Mouse (Mus musculus) cerebellum, adult 11-12 months (tissue): ENCODE results near the gene Map7.

Experiments used
- DNase-seq: peaks from one replicate; pipeline ENCODE4 v3.0.0; 2022

Gene Map7

DNA sequence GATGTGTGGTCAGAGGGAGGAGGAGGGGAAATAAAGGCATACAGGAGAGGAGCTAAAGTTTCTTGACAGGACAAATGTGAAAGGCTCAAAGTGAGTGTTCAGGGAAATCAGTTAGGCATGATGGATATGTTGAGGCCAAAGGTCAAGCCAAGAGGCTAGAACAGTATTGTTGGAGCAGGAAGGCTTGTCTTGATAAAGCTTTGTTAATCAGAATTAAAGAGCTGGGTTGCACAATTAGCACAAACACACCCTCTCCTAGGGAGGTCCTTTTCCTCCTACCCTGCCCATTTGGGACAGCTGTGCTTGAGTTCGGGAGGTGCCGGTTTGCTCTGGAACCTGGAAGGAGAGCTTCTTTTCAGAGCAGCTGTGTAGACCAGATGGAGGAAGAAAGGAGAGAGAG is 5.2 kb downstream of the Map7 start:
- DNase-seq: no peak

DNA sequence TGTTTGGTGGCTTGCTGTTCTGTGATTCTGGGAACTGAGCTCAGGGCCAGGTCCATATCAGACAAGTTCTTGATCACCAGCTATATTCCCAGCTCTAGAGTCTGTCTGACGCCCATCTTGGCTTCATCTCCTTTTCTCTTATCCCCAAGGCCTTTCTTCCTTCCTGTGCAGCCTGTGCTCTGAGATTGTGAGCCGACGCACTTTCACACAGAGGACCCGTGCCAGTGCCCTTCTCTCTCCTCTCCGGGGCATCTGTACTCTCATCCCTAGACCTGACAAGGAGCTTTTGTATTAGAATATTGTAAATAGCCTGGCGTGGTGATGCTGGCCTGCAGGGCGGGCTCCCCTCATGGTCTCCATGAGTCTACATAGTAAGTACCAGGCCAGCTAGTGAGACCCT is 7.1 kb downstream of the Map7 start:
- no peak for DNase-seq

DNA sequence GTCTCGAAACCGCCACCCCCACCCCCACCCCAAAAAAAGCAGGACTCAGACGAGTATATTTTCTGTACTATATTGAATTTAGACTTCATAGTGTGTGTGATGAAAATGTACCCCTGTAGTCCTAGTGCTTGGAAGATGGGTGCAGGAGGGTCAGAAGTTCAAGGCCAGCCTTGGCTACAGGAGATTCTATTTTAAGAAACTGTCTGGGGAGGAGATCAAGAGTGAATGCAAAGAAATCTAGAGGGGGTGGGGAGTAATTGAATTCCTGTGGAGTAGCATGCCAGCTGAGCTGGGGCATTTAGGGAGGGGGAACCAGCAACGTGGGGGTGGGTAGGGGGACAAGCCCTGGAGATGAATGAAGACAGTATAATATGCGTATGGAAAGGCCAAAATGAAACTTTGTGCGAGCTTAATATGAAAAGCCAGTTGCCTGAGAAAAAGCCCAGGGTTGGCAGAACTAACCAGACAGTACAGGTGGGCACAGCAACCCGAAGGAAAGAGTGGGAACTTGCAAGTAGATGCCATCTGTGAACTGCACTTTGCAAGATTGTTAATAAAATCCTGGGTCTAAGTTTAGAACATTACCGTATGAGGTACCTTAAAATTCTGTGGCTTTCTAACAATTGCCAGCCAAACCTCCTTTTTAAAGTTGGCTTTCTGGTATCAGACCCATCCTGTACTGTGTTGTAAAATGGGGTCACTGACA is 8.9 kb downstream of the Map7 start:
- DNase-seq: no peak

DNA sequence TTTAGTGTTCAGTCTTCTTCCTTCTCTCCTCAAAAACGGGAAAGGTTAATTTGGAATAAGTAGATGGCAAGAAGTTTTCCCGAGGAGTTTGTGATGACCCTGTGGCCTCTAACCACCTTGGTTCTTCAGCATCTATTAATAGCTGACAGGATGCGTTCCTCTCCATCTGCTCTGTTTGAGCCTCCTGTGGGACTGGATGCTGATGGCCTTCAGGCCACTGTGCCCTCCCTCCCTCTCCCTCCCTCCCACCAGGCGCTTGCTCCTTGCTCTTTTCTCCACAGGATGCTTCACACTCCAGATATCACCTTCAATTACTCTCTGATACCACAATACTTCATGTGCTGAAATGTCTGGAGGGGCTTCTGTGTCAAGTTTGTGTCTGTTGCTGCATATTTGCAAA is 10.5 kb downstream of the Map7 start:
- no peak for DNase-seq

DNA sequence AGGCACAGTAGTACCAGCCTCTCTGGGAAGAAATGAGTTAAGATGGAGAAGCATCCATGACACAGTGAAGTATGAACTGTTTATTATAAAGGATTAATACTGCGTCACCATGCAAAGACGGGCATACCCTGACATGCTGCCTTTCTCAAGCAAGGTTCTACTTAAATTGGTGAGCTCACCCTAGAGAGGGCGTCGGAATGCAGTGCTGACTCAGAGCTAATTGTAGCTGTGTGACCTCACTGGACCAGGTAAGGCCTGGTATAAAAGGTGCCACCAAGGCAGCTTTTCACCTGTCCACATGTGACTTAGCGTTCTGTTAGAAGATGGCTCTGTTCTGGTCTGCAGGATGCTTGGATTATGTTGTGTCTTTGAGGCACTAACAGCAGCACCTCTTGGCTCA is 11.0 kb downstream of the Map7 start:
- no peak for DNase-seq

DNA sequence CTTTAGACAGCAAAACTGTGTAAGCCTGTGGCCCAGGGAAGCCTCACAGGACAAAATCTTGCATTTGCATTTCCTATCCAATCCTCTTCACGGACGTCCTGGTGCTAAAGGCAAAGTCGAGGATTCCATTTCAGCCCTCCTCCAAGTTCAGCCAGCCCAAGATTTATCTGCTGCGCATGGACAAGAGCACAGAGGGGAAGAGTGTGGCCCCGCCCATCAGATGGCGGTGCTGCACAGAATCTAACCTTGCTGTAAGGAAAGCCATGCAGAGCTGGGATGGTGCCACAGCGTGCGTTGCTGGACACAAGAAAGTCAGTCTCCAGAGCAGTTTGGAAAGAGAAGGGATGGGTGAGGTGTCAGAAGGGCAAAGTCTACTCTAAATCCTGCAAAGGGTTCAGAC is 12.6 kb downstream of the Map7 start:
- DNase-seq: no peak

DNA sequence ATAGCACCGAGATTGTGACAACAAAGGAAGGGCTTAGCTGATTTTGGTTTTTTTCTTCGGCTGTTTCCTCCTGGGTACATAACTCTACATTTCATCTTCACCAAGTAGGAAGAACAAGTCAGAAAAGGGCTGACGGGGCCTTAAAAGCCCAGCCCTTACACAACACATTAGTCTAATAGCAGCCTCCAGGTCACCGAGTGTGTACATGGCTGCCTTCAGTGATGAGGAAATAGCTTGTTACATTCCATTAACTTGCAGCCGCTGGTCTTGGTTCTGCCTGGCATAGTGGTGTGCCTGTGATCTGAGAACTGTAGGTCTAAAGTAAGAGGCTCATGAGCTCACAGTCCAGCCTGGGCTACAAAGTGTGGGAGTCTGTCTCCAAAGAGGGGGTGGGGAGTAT is 16.5 kb downstream of the Map7 start:
- DNase-seq: no peak

DNA sequence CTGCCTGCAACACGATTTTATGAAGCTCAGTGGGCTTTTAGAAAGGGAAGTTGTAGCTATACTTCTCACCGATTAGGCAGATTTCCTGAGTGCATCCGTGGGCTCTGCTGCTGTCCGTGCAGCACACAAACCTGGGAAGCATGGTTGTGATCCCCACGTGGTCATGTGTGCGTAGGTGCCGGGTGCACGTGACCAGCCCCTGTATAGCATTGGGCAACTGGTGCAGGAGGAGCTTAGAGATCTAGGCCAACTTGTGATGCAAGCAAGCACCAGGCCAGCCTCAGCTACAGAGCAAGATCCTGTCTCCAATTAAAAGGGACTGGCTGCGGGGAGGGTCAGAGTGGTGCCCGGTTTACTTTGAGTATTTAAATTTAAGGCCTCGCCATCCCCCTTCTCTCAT is 18.5 kb downstream of the Map7 start:
- DNase-seq: no peak

DNA sequence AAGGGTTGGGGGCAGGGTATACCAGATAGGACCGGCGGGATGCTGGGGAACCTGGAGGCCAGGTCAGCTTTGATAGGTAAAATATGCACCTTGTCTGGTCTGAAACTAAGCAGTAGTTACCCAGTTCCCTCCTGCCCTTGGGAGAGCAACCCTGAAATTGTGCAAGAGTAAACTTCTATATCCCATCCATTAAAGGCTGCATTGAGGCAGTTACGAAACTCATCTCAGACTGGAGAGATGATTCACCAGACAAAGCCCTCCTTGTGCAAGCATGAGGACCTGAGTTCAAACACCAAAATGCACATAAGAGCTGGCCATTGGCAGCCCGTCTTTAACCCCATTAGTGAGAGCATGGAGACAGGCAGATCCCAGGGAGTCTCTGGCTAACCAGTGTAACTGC is 19.2 kb downstream of the Map7 start:
- DNase-seq: no peak

DNA sequence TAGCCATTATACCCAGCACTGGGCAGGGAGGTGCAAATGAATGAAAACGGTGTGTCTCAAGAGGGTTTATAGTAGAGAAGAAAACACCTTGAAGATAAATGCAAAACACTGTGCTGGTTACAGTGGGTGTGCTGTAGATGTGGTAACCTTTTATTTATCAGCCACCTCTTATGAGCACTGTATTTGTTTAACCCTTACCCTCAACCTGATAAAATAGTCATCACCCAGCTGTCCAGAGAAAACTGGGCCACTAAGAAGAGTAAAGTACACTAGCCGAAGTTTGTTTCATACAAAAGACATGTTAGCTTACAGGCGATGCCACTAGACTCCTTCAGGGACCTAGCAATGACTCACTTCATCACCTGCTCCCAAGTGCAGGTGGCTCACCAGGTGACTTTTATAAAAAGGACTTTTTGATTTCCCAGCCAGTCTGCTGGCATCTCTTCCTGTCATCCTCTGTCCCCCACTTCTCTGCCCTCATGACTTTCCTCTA is 21.0 kb downstream of the Map7 start:
- DNase-seq: no peak

DNA sequence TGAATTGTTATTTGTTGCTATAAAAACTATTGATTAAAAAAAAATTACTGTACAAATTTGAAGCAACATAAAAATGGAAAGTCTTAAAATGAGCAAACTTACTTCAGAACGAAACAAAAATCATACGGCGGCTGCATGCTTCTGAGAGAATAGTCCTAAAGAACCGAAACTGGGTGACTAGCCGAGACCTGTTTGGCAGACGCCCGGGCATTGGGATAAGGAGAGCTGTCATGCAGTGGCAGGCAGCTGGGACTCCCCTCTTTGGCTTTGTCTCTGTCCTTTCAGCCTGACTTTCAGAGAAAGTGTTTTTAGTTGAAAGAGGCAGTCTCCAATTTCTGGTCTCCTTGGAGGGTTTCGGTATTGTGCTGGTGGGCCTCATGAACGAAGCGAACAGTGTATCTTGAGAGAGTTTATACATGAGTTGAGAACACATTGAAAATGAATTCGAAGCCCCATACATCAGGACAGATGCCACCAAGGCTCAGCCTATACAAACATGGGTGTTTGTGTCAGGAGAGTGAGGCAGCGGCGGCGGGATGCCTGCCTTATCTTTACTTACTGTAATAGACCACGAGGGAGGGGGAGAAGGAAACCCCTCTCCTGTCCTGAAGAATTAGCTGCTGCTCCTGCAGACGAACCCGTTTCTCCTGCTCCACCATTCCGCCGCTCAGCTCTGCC is 21.8 kb downstream of the Map7 start:
- no peak for DNase-seq

DNA sequence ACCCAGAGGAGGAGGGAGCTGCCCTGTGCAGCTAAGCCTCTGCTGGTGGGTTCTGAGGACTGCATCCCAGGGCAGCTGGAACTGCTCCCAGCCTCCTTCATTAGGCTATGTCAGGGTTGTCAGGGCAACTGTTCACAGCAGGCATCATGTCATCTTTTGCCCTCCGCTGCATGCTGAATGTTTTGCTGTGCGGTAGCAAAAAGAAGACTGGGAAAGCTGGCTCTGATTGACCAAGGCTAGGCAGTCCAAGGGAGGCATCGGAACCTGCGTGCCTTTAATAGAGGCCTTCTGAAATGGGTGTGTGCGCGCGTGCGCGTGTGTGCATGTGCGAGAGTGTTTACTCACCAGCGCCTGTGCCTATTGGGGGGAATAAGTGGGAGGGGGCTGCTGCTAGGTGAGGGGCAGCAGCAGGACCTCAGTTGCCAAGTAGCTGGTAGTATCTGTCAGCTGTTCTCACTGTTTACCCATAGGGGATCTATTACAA is 22.4 kb downstream of the Map7 start:
- peak; percentile 89 for DNase-seq

DNA sequence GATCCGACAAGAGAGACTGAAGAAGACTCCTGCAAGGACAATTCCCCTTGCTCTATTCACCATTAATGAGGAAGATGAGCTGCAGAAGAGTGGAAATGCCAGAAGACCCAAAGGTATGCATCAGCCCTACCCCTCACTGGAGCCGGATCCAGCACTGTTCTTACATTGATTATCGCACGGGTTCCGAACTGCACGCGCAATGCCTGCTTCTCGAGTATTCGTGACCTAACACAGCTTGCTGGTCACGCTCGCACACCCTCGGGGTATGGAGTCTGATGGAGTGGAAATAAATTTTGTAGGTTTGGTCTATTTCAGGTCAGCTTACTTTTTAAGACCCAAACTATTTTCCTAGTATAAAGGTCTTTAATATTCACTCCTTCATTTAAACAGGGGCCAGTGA is 22.9 kb downstream of the Map7 start:
- no peak for DNase-seq

DNA sequence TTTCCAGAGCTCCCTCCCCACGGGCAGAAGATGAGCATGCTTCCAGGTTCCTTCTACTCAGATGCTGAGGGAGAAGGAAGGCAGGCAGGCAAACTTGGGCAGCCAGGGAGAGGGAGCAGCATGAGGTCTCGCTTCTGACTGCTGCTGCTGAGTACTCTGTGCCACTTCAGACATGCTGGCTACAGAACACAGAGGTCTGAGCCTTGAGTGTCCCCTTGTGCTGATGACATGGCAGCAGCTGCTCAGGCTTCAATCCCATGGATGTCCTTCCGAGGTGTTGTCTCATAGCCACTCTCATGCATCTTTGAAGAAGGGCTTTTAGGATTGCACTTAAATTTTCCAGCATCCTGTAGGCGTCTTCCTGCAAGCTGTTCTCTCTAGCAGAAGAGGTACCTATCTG is 23.5 kb downstream of the Map7 start:
- DNase-seq: peak; percentile 53

DNA sequence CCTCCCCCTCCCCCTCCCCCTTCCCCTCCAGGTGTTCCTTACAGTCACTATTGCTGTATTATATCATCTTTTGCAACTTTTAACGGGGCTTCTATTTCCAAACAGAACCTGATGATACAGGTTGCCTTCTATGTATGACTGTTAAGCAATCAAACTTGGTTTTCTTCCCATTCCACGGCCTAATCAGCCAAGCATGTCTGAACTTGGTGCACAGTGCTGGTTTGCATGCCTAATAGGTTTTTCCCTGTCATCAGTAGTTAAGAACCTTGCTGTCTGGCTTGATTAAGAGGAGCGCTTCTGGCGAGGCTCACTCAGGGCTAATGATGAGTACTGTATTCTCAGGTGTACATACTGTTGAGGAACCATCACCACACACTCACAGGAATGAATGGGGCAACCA is 25.5 kb downstream of the Map7 start:
- DNase-seq: no peak

DNA sequence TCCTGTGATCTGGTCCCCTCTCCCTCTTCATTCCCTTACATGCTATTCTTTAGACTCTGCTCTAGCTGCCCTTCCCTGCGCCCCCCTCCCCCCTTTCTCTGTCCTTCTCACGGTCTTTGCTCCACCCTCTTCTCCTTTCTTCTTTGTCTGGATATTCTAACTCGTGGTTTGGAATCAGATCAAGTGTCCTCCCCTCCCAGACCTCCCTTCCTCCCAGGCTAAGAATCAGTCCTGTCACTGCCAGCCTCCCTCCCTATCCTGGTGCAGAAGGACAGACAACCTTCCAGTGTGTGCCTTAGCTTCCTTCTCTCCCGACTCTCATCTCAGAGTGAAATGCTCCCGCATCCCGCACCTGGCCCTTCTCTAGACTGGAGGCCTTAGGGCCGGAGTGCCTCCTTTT is 27.8 kb downstream of the Map7 start:
- no peak for DNase-seq

DNA sequence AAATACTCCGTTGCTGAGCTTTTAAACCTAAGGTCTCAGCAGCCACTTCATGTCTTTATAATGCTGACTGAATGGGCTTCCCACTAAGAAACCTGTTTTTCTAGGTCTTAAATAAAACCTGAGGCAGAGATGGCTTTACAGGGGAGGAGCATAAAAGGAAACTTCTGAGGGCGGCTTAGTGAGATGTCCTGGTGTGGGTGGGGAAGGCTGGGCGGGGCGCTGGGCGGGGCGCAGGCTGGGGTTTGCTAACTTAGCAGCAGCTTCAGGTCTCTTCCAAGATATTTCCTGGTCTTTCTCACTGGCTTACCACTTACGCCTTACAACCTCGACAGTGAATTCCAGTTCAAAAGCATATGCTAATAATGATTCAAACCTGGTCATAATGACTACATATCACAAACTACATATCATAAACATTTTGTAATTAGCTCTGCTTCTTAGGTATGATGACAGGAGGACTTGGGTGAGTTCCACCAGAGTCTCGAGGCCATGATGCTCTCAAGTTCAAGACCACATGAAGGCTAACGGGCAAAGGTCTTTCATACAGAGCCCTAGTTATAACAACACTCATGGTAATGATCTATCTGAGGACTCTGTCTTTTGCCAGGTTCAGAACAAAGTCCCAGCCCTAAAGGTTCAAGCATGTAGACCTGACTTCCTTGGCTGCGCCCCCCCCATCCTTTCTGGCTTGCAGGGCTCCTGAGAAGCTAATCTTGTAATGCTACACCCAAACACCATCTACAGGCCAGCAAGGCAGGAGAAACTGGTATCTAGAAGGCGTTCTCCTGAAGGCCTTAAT is 30.7 kb downstream of the Map7 start:
- DNase-seq: no peak

DNA sequence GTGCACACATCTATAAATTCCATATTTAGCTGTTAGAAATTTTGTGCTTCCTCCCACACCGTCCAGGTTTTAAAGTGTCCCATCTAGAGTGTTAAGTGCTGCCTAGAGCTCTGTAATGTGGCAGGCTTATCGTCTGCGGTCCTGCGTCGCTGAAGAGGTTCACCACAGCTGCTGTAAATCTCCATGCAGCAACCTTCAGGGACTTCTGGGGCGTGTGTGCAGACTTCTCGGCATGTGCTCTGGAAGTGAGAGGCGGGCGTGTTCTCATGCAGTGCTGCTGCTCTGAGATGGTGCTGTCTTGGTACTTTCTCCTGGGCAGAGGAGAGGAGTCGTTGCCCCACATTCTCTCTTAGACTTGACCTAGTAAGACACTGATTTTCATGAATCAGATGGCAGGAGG is 32.9 kb downstream of the Map7 start:
- no peak for DNase-seq

DNA sequence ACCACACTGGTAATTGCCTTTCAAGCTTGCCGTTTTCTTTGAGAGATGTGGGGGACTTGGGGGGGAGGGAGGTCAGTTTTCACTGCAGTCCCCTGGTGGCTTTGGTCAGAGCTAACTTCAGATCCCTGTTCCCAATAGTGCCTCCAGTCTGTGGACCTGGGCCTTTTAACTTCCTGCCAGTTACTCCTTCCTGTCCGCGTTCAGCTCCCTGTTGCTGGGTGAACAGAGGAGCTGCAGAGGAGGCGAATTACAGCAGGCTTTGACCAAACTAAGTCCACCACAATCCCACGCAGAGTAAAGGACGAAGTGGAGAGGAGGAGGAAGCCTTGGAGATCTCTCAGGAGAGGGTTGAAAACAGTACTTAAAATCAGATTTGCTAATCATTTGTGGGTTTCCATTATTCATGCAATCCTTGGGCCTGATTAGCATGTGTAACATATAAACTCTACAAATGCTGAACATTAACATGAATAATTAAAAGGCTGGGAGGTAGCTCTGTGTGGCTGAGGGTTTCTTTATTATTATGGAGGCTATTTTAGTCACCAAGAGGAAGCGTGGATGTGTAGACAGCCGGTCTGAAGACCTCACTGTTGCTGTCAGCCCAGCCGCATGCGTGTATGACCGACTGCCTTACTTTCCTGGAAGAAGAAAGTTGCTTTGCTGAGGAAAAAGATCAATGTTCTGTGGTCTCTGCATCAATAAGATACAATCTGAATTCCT is 33.6 kb downstream of the Map7 start:
- DNase-seq: no peak

DNA sequence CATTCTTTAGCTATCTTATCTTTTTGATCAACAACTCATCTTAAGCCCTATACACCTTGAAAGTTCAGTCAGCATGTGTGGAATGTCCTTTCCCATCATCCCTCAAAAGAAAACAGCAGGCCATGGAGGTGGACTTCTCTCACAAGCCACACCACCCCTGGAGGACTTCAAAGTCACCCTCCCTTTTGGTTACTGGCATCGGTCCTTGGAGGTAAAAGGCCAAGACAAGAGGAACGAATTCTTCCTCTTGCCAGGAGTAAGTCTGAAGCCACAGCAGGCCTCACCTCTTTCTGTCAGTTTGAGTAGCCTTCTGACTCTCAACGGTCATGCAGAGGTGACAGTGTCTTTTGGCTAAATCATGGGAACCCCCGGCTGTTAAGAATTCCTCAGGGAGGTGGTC is 36.1 kb downstream of the Map7 start:
- no peak for DNase-seq

DNA sequence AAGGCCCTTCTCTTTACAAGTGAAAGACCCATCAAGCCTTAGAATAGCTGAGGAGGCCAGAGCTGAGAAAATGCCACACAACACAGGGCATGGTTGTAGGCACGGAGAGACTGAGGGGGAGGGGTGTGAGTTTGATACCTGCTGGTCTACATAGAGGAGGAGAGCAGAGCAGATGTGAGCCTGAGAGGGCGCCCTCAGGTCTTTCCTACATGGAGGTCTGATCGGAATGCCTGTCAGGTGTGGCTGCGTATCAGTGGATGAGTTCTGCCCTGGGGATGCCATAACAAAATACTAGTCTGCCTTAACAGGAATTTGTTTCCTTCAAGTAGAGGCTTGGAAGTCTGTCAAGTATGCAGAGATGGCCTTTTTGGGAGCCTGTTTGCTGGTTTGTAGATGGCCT is 37.0 kb downstream of the Map7 start:
- no peak for DNase-seq

DNA sequence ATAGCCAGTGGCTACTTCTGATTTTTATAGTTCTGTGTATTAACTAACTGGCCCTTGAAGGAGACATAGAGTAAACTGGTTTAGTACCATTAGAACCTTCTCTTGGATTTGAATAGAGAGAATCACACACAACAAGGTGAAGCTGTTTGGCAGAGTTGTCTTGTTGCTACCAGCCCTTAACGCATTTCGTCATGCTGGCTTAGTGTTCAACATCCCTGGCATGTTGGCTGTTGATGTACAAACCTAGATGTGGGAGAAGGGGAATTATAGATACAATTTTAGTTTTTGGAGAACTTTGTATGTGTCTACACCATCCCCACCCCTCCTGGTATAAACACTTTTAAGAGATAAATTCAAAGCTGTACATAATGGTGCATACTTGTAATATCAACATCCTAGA is 37.5 kb downstream of the Map7 start:
- no peak for DNase-seq

DNA sequence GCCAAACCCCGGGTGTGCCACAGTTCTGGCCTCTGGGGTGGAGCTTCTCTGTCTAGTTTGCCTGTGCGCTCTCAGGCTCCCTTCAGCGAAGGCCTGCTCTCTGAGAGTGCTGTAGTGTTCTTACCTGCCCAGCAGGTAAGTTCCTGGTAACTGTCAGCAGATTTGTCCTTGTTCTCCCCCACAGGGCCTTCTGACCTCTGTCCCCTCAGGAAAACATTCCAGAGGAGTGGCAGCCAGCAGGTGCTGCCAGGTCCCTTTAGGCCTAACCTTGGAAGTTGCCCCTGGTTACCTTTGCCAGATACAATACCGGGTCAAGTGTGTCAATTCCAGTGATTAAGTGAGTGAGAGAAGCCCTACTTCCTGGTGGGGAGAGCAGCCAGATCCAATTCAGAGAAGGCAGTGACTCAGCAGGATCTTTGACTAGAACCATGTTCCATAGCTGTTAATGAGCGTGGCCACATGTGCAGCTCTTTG is 38.6 kb downstream of the Map7 start:
- no peak for DNase-seq
